Mouse (Mus musculus) kidney, embryonic 15.5 days (tissue): ENCODE results near the gene Obp1a. TPM values are rescaled to one million over a fixed set of nuclear protein-coding genes. Genes with fewer than 3 reads are reported as not detected.

Experiments
- ATAC-seq: fragments of 200-750 bp; cut with Nextera tagmentation; replicated peaks from 2 replicates; pipeline ENCODE4 v1.8.0; 2017; ENCODE audit warnings: moderate TSS enrichment; ENCODE audit not compliant: low FRiP score
- H3K27ac ChIP-seq: fragments of 300-500 bp; sonication (generic); 2 replicates; pipeline ENCODE4 v1.5.1; 2015; ENCODE audit warnings: mild to moderate bottlenecking, inconsistent platforms
- H3K27me3 ChIP-seq: fragments of 300-500 bp; sonication (generic); 2 replicates; pipeline ENCODE4 v1.6.1; 2015; ENCODE audit warnings: inconsistent platforms
- H3K36me3 ChIP-seq: fragments of 300-500 bp; sonication (generic); 2 replicates; pipeline ENCODE4 v1.6.1; 2015; ENCODE audit warnings: inconsistent platforms
- H3K4me1 ChIP-seq: fragments of 300-500 bp; sonication (generic); 2 replicates; pipeline ENCODE4 v1.6.1; 2015; ENCODE audit warnings: inconsistent platforms
- H3K4me2 ChIP-seq: fragments of 300-500 bp; sonication (generic); 2 replicates; pipeline ENCODE4 v1.6.1; 2015; ENCODE audit warnings: moderate library complexity, mild to moderate bottlenecking, inconsistent platforms
- H3K4me3 ChIP-seq: fragments of 300-500 bp; sonication (generic); replicated peaks from 2 replicates; pipeline ENCODE4 v1.5.1; 2015; ENCODE audit warnings: mild to moderate bottlenecking, inconsistent platforms
- H3K9ac ChIP-seq: fragments of 300-500 bp; sonication (generic); 2 replicates; pipeline ENCODE4 v1.6.1; 2015; ENCODE audit warnings: mild to moderate bottlenecking, inconsistent platforms
- H3K9me3 ChIP-seq: fragments of 300-500 bp; sonication (generic); replicated peaks from 2 replicates; pipeline ENCODE4 v1.6.1; 2016; ENCODE audit warnings: inconsistent platforms
- WGBS: fragments of 180-500 bp; shearing (Covaris S2); methylation state at CpG from one replicate; pipeline ENCODE4 v1.1.7; 2015; ENCODE audit warnings: mixed read lengths; 5-methylcytosine and 5-hydroxymethylcytosine counted together
- polyA plus RNA-seq: library from polyadenylated mRNA; unstranded; fragments of >200 nt; fragmentation: Nextera tagmentation; extraction: Ambion mirVana; gene quantifications from 2 replicates; pipeline ENCODE4 v1.2.1, GENCODE M21; 2015

Gene Obp1a
- not detected in 2 replicates for polyA plus RNA-seq

DNA sequence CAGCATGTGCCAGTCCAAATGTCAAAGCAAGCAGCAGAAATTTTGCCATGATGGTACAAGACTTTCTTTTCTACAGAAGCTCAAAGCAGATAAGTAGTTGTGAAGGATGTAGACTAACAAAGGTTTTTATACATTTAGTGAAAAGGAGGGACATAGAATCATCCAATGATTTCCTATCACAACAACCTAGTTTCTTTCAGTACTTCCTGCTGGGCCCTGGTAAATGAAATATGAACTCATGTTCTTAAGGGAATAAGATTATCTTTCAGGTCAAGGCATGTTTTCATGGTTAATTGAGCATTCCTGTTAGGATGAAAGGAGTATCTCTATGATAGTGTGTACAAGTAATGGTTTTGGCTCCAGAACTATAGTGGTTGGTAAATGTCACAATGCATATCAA lies at the start of gene Obp1a:
TSS of gene Obp1a (minus strand) at position 101 of the 400 bp plus-strand sequence.
- no peak for ATAC-seq
- Histone ChIP-seq H3K27ac (no peak within 1 kb of the TSS), H3K27me3 (no peaks in the 10 kb centered on the region)

DNA sequence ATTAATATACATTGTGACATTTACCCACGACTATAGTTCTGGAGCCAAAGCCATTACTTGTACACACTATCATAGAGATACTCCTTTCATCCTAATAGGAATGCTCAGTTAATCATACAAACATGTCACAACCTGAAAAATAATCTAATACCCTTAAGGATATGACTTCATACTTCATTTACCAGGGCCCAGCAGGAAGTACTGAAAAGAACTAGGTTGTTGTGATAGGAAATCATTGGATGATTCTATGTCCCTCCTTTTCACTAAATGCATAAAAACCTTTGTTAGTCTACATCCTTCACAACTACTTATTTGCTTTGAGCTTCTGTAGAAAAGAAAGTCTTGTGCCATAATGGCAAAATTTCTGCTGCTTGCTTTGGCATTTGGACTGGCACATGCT lies 34.0 kb upstream of the Obp1a start, which contains the start of gene Gm5938:
TSS of gene Gm5938 (plus strand) at position 301 of the 400 bp plus-strand sequence.
- Histone ChIP-seq H3K4me2 (no peak within 1 kb of the TSS), H3K36me3 (no peaks in the 10 kb centered on the region), H3K27ac (no peak within 1 kb of the TSS), H3K9ac (no peak within 1 kb of the TSS), H3K9me3 (no peaks in the 10 kb centered on the region), H3K4me1 (no peaks in the 10 kb centered on the region), H3K27me3 (no peaks in the 10 kb centered on the region), H3K4me3 (no peak within 1 kb of the TSS)
- ATAC-seq: no peak
- 55% methylated on average over 1 of the region's 1 CpGs for WGBS

More for the DNA sequence above, at the start of gene Obp1a:
- no peaks in the 10 kb centered on the region for H3K9me3 ChIP-seq
- no peaks in the 10 kb centered on the region for H3K4me1 ChIP-seq
- no peak within 1 kb of the TSS for H3K4me2 ChIP-seq
- no peak within 1 kb of the TSS for H3K9ac ChIP-seq
- H3K36me3 ChIP-seq: no peaks in the 10 kb centered on the region
- H3K4me3 ChIP-seq: no peak within 1 kb of the TSS

Other genes with a start within 250 kb of the Obp1a start
- gene Pbsn, start 237.8 kb downstream of the Obp1a start, polyA plus RNA-seq: not detected in 2 replicates
- gene Gm14744, start 226.6 kb downstream of the Obp1a start, polyA plus RNA-seq: not detected in 2 replicates
- gene 5430402E10Rik, start 166.3 kb downstream of the Obp1a start, polyA plus RNA-seq: not detected in 2 replicates
- not detected in 2 replicates for gene Gm5938, start 34.1 kb upstream of the Obp1a start, polyA plus RNA-seq
- not detected in 2 replicates for gene Obp1b, start 95.4 kb upstream of the Obp1a start, polyA plus RNA-seq
- not detected in 2 replicates for gene Gm14743, start 154.5 kb upstream of the Obp1a start, polyA plus RNA-seq